Mouse (Mus musculus): ENCODE data around the gene Nccrp1.

DNA sequence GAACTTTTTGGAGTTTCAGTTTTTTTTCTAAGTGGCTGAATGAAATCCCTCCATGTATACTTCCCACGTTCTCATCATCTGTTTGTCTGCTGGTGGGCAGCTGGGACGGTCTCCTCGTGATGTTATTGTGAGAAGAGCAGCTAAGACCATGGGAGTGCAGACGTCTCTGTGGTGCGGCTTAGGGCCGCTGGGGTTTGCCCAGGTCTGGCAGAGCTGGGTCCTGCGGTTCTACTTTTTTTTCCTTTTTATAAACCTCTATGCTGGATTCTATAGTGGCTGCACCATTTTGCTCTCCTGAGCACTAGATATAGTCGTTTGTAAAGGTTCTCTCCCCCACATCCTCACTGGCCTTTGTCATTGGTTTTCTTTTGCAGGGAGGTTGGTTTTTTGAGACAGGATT lies 35.6 kb downstream of the Nccrp1 start:
- TF ChIP-seq POLR2A (IDR thresholded peaks at IDR 0.05; ENCODE audit: low read depth, low read length) (no peak), CTCF (IDR thresholded peaks at IDR 0.05; ENCODE audit: extremely low read depth, insufficient read depth, insufficient read length, insufficient replicate concordance) (no peak)
